Mouse (Mus musculus): Measurements from ENCODE around the gene Thtpa.

Thtpa gene

DNA sequence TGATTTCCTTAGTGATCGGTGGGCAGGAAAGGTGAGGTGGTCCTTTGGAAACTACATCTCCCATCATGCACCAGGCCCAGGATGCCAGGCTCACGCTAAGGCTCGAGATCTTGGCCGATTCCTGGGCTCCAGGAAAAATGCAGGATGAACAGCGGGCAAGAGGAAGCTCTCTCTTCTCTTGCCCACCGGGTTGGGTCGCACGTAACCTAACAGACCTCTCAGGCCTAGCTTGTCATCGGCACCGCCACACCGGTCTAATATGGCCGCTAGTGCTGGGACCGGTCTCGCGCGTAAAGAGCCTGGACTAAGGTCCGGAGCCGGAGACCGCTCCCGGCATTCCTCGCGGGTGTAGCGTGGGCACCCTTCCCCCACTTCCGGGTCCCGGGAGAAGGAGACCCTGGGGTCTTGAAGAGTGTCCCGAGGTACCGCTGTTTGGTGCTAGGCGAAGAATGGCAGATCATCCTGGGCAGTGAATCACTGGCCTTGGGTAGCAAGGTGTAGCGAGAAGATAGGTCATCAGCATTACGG lies at the start of gene Thtpa:
TSS of gene Thtpa (plus strand) at position 81 of the 528 bp plus-strand sequence.
- DNase-seq (ENCODE audit: low spot score): no peak

DNA sequence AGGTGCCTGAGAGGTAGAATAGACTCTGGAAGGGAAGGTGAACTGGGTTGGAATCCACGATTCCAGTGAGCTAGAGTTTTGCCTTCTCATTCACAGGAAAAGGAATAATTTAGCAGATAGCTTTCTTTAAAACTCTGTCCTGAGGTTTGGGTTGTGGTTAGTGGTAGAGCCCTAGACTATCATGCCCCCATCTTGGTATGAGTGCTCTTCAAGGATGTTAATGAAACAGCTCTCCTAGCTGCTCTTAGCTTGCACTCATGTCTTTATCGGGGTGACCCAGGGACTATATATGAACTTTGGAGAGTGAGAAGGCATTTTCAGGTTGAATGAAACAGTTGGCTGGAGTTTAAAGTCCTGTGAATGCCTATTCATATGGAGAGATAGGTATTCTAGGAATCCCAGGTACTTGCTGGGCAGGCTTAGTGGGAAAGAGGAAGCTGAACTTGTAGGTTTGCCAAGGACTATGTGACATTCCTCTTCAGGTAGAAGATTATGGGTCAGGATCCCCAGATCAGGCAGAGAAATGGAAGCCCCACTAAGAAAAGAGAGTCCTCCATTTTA lies 46.5 kb upstream of the Thtpa start:
- DNase-seq (ENCODE audit: low spot score): no peak

DNA sequence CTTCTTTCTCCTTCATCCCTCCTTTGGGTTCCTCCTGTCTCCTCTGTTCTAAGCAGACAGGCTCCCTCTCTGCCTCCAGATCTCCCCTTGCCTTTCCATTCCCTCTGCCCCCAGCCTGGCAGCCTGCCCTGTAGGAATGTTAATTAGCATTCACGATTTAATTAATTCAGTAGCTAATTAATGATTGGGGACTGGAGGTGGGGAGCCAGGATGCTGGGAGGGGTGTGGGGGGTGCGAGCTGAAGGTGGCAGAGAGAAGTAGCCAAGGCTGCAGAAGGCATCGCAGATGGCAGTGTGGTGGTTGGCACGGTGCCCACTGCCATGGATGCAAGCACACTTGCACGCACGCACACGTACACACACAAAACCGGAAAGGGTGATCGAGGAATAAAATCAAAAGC lies 42.1 kb upstream of the Thtpa start:
- DNase-seq (ENCODE audit: low spot score): no peak

DNA sequence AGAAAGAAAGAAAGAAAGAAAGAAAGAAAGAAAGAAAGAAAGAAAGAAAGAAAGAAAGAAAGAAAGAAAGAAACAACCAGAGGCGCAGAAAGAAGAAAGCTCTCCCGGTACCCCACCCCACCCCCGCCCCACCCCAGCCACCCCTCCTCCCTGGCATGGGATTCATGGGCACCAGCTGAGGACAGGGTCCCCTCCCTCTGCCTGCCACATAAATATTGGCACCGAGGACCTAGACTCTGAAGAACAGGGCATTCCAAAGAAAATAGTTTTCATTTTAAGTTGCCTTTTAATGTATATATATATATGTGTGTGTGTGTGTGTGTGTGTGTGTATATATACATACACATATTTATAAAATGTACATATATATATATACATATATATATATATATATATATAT lies 41.5 kb upstream of the Thtpa start:
- no peak for DNase-seq (ENCODE audit: low spot score)

DNA sequence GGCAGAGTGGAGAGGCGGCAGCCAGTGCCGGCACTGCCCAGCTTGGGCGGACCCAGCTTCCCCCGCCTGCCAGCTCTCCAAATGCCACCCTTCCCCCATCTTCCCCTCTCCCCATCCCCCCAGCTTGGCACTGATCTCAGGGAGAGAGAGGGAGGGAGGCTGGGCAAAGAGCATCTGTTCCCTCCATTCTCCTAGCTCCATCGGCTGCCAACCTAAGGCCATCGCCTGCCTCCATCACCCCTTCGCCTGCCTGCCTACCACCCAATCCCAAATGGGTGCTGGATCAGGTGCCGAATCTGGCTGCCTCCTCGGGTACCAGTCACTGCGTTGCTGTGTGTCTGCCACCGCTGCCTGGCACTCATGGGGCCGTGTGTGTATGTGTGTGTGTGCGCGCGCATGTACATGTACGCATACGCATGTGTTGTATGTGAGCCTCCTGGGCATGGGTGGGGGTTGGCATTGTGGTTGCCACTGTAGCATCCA lies 40.8 kb upstream of the Thtpa start:
- no peak for DNase-seq (ENCODE audit: low spot score)

DNA sequence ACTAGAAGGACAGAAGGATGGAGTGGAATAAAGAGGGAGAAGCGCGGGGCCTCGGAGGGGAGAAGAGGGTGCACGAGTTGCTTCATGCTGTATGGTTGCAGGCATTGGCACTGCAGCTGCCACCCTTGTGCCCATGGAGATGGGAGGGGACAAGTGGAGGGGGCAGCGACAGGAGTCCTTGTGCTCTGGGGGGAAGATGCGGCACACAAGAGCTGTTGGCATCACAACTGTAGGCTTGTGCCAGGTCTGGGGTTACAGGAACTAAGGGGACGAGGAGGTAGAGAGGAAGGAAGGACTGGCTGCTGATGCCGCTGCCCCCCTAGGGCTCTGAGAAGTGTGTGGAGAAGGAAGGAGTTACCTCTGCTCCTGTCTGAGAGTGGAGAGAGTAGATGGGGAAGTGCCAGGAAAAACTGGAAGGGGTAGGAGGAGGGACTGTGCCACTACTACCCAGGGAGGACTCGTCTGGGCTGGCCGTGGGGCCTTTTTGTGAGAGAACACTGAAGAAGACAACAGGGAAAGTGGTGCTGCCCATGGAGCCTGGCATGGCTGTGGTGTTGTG lies 40.3 kb upstream of the Thtpa start:
- no peak for DNase-seq (ENCODE audit: low spot score)

DNA sequence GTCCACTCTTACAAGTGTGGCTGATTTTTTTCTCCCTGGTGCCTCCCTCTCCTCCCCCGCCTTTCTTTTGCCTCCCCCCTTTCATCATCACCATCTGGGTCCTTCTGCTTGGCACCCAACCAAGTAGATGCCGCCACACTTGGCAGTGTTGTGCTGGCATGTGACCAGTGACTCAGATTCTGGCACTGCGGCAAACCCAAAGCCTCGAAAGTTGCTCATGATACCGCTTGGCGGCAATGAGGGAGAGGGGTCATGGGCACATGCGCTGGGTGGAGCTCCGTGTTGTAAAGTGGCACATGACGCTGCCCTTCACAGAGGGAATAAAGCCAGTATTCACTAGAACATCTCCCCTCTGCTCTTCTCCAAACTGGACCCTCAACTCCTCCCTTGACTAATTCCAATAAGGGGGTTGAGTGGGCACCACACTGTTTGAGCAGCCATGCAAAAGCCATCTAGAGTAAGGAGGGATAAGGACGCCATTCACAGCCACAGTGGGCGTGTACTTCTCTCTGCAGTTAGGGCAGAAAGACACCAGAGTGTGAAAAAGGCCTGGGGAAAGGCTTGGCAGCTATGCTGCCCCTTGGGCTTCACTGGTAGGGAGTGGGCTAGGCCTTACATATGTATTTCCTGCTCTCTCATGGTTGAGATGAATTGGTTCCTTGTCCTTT lies 39.3 kb upstream of the Thtpa start:
- no peak for DNase-seq (ENCODE audit: low spot score)

DNA sequence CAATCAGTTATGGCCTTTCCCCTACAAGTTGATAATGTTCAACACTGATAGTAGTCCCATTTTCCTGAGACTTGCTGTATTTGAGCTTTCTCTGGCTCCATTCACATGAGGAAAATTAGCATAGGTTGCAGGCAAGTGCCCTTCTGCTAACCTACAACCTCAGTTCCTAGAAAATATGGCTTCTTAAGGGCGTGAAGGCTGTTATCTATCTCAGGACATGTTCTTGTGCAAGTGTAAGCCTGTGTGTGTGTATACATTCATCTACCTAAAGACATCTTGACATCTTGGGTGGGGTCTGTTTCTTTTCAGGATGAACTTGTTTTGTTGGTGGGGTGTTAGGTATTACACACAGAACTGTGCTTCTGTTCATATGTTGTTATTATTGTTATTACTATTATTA lies 35.6 kb upstream of the Thtpa start:
- DNase-seq (ENCODE audit: low spot score): no peak

DNA sequence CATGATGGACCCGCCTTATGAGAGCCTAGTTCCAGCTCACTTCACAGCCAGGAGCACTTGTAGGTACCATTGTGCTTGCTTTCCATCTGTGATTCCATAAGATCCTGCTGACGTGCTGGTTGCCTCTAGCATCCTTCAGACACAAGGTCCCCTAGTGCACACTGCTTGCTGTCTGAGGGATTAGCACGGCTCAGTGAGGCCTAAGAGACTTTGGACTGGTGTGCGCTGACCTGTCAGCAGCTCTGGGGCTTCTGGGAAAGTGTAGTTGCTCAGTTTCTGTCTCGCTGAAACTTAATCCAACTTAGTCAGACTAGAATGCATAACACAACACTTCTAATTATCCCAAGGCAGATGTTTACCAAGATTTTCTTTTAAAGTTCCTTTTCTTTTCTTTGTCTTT lies 34.7 kb upstream of the Thtpa start:
- DNase-seq (ENCODE audit: low spot score): no peak

DNA sequence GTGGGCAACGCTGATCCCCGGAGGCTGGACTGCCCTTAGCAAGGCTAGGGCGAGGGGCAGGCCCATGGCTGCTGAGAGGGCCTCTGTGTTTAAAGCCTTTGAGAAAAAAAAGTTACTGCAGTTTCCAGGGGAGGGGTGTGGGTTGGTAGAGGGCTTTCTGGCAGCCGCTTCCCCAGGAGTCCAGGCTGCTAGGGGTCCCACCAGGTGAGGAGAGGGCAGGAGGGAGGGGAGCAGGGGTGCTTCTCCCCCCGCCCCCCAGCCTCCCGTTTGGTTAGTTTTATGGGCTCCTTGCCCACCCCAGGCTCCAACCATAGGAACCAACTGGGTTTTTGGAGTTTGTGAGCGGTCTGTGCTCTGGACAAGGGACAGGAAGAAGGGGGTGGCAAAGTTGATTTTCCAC lies 32.7 kb upstream of the Thtpa start:
- DNase-seq (ENCODE audit: low spot score): no peak

DNA sequence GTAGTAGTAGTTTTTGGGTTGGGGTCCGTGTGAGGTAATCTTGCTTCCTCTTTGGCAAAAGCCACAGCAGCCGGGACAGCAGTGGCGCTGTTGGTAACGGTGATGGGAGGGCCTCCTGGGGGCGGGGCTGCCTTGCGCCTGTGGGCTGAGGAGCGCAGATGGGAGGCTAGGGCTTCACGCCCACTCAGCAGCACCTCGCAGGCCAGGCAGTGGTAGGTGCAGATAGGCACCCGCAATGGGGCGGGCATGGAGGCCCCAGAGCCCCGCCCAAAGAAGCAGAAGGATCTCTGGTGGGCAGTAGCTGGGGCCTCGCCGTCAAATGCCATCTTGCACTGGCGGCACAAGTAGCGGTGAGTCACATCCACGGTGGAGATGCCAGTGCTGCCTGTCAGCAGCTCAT lies 32.0 kb upstream of the Thtpa start:
- DNase-seq (ENCODE audit: low spot score): no peak

DNA sequence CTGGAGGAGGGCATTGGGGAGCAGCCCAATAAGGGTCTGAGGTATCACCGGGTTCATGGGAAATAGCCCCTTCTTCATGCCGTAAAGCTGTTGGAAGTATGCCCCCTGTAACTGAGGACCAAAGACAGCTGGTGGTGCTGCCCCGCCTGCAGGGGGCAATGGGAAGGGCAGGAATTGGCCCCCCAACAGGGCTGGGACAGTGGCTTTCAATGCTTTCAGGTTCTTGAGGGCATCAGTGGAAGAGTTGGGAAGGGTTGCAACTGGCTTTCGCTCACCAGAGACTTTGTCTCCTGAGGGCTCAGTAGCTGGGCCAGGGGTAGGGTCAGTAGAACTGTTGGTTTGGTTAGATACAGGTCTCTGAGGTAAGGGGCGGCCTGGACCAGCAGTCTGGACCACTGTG lies 31.5 kb upstream of the Thtpa start:
- no peak for DNase-seq (ENCODE audit: low spot score)

DNA sequence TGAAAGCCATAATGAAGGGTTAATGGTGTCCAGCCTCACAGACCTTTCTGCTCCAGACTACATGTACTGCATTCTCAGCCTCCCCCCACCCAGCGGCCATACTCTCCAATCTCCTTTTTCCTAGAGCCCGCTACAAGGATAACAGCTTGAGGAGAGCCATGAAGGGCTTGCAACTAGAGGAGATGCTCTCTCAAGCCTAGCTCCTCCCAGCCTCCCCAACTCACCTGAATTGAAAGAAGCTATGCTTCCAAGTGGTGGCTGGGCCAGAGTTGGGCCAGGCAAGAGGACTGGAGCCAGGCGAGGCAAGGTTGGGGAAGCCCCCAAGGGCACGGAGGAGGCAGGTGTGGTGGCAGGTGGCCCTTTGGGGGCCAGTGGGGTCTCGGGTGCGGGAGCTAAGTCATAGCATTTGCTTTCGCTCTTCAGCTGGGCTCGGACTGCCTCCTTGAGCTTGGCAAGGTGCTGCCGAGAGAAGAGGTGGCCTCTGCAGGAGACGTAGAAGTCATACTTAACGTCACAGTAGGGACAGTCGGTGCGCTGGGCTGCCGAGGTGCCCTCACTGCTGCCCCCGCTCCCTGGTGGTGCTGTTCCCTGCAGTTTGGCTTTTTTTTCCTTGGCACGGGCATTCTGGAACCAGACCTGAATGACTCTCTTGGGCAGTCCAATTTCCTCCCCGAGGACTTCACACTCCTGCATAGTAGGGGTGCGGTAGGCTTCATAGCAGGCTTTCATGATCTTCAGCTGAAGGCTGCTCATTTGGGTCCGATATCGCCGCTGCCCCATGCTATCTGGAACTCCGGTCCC lies 30.8 kb upstream of the Thtpa start:
- no peak for DNase-seq (ENCODE audit: low spot score)

DNA sequence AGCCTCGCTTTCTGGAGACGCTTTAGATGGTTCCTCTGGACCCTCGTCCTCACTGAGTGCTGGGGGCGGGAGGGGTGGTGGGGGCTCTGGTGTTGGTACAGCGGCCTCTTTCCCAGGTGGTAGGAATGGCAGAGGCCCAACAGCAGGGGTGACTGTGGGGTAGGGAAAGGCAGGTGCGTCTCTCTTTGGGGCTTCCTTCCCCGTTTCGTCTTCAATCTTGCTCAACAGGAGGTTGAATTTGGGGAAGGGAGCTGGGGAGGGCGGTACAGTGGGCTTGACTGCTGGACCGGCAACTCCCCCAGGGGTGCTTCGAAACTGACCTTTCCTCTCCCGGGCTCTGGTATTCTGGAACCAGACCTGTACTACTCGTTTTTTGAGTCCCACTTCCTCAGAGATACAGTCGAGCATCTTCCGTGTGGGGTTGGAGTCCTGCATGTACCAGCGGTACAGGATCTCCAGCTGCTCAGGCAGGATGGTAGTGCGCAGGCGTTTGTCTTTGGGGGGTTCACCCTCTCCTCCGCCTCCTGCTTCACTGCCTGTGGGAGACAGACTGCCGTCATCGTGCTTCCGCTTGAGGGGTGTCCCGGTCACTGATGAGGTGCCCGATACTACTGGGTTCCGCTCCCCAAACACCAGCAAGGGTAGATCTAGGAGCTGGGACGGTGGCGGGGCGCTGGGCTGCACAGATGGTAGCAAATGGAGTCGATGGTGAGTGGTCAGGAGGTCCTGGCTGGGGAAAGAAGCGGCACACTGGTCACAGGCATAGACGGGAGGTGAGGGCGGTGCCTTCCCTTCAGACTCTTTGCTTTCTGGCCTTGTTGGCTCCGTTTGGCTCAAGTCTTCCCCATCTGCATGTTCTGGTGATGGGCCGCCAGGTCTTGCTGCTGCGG lies 29.9 kb upstream of the Thtpa start:
- DNase-seq (ENCODE audit: low spot score): no peak

DNA sequence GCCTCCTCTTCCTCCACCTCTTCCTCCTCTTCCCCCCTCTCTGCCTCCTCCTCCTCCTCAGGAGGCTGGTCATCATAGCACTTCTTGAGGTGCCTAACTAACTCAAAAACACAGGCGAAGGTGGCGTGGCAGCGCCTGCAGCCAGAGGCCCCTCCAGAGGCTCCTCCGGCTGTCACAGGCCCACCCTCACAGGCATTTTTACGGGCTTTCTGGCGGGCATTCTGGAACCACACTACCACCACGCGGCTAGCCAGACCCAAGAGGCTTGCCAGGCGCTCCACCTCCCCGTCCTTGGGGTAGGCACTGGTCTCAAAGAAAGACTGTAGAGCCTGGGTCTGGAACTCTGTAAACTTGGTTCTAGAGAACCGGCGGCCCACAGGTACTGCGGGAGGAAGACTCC lies 29.2 kb upstream of the Thtpa start:
- DNase-seq (ENCODE audit: low spot score): no peak

DNA sequence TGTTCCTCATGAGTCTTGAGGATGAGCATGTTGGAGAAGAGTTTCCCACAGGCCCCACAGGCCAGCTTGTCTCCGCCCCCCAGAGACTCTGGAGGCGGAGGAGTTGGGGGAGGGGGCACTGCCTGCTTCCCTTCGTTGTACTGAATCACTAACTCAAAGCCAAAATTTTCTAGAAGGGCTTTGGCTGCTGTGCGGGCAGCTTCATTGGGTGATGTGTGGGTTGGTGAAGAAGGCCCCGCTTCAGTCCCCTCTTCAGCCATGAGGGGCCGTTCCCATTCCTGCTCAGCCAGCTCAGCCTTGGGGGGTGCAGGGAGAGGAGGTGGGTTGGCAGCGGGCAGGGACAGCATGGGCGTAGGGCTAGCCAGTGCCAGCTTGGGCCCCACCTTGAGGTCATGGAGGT lies 28.5 kb upstream of the Thtpa start:
- no peak for DNase-seq (ENCODE audit: low spot score)

DNA sequence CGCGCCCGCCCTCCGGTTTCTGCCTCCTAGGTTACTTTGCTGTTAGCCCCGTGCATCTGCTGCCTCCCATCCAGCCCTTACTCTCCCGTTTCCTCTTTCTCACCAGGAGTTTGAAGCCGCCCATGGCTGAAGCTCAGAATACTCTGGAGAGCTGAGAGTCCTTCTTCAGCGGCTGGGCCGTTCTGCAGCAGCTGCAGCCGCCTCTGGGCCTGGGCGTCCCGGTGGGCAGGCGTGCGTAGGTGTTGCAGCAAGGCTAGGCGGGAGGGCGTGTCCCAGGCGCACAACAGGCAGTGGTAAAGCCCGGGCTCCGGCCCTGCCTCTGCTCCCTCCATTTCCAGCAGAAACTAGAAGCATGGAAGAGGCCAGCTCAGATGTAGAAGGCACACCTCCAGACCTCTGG lies 22.8 kb upstream of the Thtpa start:
- no peak for DNase-seq (ENCODE audit: low spot score)

DNA sequence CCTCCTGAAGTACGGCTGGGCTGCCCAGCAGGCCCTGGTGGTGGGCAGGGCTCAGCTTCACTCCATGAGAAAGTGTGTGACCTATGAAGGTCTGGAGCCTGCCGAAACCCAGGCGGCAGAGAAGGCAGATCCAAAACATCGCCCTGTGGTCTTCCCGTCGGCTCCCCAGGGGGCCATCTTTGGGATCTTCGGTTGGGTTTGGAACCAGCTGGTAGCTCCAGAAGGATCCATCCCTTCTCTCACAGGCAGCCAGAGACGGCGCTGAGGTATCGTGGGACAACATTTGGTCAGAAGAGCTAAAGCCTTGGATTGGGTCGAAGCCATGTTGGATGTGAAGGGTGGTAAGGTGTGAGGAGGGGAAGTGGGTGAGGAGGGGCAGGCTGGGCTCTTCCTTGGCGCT lies 20.2 kb upstream of the Thtpa start:
- DNase-seq (ENCODE audit: low spot score): no peak

DNA sequence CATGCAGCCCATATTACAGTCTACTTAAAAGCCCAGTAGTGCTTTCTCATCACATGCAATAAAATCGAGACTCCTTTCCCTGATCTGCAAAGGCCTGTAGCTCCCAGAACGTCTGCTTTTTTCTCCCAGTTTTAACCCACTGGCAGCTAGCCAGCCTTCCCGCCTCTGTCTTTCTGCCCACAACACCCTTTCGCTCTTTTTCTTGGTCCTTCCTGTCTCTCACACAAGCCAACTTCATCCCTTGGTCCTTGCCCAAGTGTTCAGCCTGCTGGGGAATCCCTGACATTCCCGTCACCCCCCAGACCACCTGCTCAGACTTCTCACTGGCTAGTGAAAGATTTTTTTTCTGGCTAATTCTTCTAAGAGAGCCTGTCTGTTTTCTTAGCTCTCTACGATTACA lies 18.4 kb upstream of the Thtpa start:
- no peak for DNase-seq (ENCODE audit: low spot score)

DNA sequence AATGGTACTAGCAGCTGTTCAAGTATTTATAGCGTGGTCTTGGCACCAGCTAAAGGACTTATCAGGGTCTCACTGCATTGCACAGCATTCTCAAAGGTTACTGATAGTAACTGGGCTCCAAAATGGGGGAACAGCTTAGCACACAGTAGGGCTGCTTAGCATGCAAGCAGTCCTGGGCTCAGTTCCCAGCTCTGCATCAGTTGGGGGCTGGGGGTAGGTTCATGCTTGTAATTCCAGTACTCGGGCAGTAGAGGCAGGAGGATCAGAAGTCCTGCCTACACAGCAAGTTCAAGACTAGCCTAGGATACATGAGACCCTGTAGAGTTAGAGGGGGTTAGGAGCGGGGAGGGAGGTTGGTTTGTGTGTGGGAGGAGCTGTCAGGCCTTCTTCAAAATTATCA lies 17.6 kb upstream of the Thtpa start:
- DNase-seq (ENCODE audit: low spot score): no peak

DNA sequence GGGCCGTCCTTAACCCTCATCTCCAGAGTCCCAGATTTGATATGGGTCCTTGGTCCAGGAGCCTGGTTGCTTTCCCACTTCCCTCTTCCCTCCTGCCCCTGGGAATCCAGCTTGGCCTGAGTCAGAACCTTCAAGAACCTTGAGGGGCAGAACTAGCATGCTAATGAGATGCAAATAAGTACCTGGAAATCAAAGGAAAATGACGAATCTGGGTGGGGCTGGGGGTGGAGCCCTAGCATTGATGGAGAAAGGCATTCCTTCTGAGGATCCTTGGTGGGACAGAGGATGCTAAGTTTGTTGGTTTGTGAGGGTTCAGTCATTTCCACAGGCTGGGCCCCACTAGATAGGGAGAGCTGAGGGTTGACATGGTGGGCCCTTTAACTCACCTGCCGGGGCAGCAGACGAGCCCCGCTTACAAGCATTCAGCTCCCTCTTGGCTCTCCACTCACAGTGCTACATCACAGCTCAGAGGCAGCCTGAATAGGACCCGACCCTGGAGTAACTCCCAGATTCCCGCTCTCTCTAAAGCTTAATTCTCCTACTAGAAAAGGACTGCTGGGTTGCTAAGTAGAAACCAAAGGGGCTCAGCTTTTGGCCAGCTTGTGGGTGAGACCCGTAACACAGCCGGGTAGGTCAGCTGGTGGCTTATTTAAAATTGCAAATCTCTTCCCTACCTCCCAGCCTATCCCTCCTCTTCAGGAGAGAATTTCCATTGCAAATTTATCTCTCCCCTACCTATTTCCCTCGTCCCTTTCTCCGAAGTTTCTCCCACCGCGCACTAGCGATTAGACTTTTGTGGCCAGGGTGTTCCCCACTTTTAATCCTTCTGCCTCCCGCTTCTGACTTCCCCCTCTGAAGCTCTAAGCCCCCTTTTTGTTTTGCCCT lies 16.9 kb upstream of the Thtpa start:
- DNase-seq (ENCODE audit: low spot score): no peak
